Mouse (Mus musculus): ENCODE measurements around the gene Cyp2c23. TPM values are rescaled to one million over a fixed set of nuclear protein-coding genes. Genes with fewer than 3 reads are reported as not detected.

Gene Cyp2c23
- polyA plus RNA-seq, 1 experiment from 2014 or later: not detected

GRCm38 (mm10) chr19:43981992-43982391, 47.0 kb downstream of the Cyp2c23 start:
- 89% methylated on average over 5 of the region's 5 CpGs for WGBS
- Histone ChIP-seq H3K4me3 (no peak overlapping the region), H3K27me3 (ENCODE audit: insufficient read depth, poor library complexity, severe bottlenecking) (peaks cover 9% of the 10 kb centered on the region; the same call in 1 of the 2 replicates), H3K36me3 (no peaks in the 10 kb centered on the region), H3K9me3 (no peaks in the 10 kb centered on the region), H3K27ac (no peak overlapping the region), H3K4me1 (replicated peaks) (peaks cover 12% of the 10 kb centered on the region)
- DNase-seq (ENCODE audit: low spot score): no peak

GRCm38 (mm10) chr19:43980711-43981110, 48.3 kb downstream of the Cyp2c23 start:
- 96% methylated on average over 17 of the region's 17 CpGs for WGBS
- Histone ChIP-seq H3K9me3 (no peaks in the 10 kb centered on the region), H3K4me3 (no peak overlapping the region), H3K27me3 (ENCODE audit: insufficient read depth, poor library complexity, severe bottlenecking) (peaks cover 3% of the 10 kb centered on the region; the same call in 1 of the 2 replicates), H3K4me1 (replicated peaks) (peaks cover 2% of the 10 kb centered on the region), H3K27ac (no peak overlapping the region), H3K36me3 (no peaks in the 10 kb centered on the region)
- no peak for DNase-seq (ENCODE audit: low spot score)

- H3K4me1 ChIP-seq (replicated peaks): no peaks in the 10 kb centered on the region
- H3K9me3 ChIP-seq: no peaks in the 10 kb centered on the region
- no peaks in the 10 kb centered on the region for H3K36me3 ChIP-seq
- H3K4me3 ChIP-seq: no peak overlapping the region
- 86% methylated on average over 3 of the region's 3 CpGs for WGBS
- no peak overlapping the region for H3K27ac ChIP-seq
- no peak for DNase-seq (ENCODE audit: low spot score)
- H3K27me3 ChIP-seq (ENCODE audit: insufficient read depth, poor library complexity, severe bottlenecking): no peaks in the 10 kb centered on the region
Observed at GRCm38 (mm10) chr19:43977799-43978198, 51.2 kb downstream of the Cyp2c23 start.

DNA sequence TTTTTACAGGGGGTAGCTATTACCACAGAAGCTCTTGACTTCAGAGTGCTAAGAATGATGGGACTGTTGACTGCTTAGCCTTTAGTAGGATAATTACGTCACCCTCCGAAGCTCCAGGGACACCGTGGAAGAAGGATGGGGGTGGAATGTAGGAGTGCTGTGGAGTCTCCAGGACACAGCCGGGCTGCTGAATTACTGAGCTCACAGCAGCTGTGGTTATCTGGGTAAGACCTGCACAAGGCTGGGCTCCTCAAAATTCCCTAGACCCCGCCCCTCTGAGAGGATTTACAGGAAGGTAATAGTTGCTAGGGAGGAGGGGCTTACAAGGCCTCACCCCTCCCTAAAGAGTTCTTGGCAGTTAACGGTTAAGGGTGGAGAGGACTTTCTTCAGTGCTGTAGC, 52.3 kb downstream of the Cyp2c23 start:
- no peak for DNase-seq (ENCODE audit: low spot score)
- Histone ChIP-seq H3K4me3 (no peak overlapping the region), H3K27me3 (ENCODE audit: insufficient read depth, poor library complexity, severe bottlenecking) (no peaks in the 10 kb centered on the region), H3K9me3 (no peaks in the 10 kb centered on the region), H3K36me3 (no peaks in the 10 kb centered on the region), H3K4me1 (replicated peaks) (no peaks in the 10 kb centered on the region), H3K27ac (no peak overlapping the region)
- 84% methylated on average over 6 of the region's 6 CpGs for WGBS

- Histone ChIP-seq H3K4me1 (replicated peaks) (no peaks in the 10 kb centered on the region), H3K36me3 (no peaks in the 10 kb centered on the region), H3K4me3 (no peak overlapping the region), H3K9me3 (no peaks in the 10 kb centered on the region), H3K27ac (no peak overlapping the region), H3K27me3 (ENCODE audit: insufficient read depth, poor library complexity, severe bottlenecking) (no peaks in the 10 kb centered on the region)
- DNase-seq (ENCODE audit: low spot score): no peak
- 91% methylated on average over 6 of the region's 6 CpGs for WGBS
Observed at GRCm38 (mm10) chr19:43974221-43974620, 54.8 kb downstream of the Cyp2c23 start.

GRCm38 (mm10) chr19:43973711-43974110, 55.3 kb downstream of the Cyp2c23 start:
- H3K36me3 ChIP-seq: no peaks in the 10 kb centered on the region
- no peak for DNase-seq (ENCODE audit: low spot score)
- WGBS: 92% methylated on average over 9 of the region's 9 CpGs

GRCm38 (mm10) chr19:43972129-43972528, 56.9 kb downstream of the Cyp2c23 start:
- Histone ChIP-seq H3K4me1 (replicated peaks) (peaks cover 7% of the 10 kb centered on the region), H3K9me3 (no peaks in the 10 kb centered on the region), H3K27me3 (ENCODE audit: insufficient read depth, poor library complexity, severe bottlenecking) (no peaks in the 10 kb centered on the region), H3K36me3 (no peaks in the 10 kb centered on the region), H3K27ac (no peak overlapping the region), H3K4me3 (no peak overlapping the region)
- no peak for DNase-seq (ENCODE audit: low spot score)
- WGBS: 95% methylated on average over 8 of the region's 8 CpGs

More at GRCm38 (mm10) chr19:43973711-43974110, 55.3 kb downstream of the Cyp2c23 start:
- H3K27ac ChIP-seq: no peak overlapping the region
- H3K27me3 ChIP-seq (ENCODE audit: insufficient read depth, poor library complexity, severe bottlenecking): no peaks in the 10 kb centered on the region
- peaks cover under 1% of the 10 kb centered on the region; the same call in 1 of the 2 replicates for H3K4me1 ChIP-seq (replicated peaks)
- H3K9me3 ChIP-seq: no peaks in the 10 kb centered on the region
- H3K4me3 ChIP-seq: no peak overlapping the region

DNA sequence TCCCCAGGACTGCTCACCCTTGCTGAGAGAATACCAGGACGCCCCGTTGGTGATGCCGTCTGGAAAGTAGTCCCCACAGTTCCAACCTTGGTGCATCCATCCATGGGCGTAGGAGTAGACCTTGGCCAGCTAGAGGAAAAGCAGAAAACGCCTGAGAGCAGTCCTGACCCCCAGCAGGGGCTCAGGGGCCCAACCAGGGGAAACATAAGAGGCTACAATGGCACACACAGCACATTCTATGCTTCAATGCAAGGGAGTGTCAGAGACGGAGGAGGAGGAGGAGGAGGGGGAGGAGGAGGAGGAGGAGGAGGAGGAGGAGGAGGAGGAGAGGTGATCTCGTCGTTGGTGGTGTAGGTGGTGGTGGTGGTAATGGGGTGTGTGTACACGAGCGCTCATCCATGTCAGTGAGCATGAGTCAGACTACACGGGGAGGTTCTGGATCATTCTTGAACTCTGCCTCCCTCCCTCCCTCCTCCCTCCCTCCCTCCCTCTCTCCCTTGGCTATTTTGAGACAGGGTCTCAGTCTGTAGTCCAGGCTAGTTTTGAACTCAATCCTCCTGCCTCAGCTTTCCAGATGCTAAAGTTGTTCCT, 60.5 kb downstream of the Cyp2c23 start:
- Histone ChIP-seq H3K9me3 (no peaks in the 10 kb centered on the region), H3K36me3 (no peaks in the 10 kb centered on the region), H3K27me3 (ENCODE audit: insufficient read depth, poor library complexity, severe bottlenecking) (0 out of 2 replicates have a peak, but pooled peaks cover 4% of the 10 kb centered on the region), H3K4me3 (no peak overlapping the region), H3K4me1 (replicated peaks) (peaks cover 14% of the 10 kb centered on the region), H3K27ac (0 out of 2 replicates have a peak overlapping the region, but pooled peaks have one; percentile 6)
- 36% methylated on average over 10 of the region's 11 CpGs for WGBS
- DNase-seq (ENCODE audit: low spot score): no peak

DNA sequence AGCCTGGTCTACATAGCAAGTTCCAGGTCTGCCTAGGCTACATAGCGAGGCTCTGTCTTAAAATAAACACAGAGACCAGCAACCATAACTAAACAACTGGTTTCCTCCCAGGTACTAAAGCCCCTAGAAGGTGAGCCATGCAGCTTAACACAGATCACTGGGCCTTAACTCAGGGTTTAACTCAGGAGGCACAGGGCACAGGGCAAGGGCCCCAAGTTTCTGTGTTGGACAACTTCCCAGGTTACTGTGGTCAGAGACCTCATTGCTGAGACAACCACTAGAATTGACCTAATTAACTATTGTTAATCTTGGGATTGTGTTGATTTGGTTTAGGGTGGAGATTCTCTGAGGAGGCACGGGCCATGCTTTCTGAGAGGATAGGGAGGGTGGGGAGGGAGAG, 62.5 kb downstream of the Cyp2c23 start:
- no peaks in the 10 kb centered on the region for H3K36me3 ChIP-seq
- WGBS: 78% methylated on average over 2 of the region's 2 CpGs
- DNase-seq (ENCODE audit: low spot score): no peak
- 0 out of 2 replicates have a peak, but pooled peaks cover 4% of the 10 kb centered on the region for H3K27me3 ChIP-seq (ENCODE audit: insufficient read depth, poor library complexity, severe bottlenecking)
- no peak overlapping the region for H3K27ac ChIP-seq
- no peaks in the 10 kb centered on the region for H3K9me3 ChIP-seq
- H3K4me1 ChIP-seq (replicated peaks): peaks cover 19% of the 10 kb centered on the region
- H3K4me3 ChIP-seq: no peak overlapping the region

DNA sequence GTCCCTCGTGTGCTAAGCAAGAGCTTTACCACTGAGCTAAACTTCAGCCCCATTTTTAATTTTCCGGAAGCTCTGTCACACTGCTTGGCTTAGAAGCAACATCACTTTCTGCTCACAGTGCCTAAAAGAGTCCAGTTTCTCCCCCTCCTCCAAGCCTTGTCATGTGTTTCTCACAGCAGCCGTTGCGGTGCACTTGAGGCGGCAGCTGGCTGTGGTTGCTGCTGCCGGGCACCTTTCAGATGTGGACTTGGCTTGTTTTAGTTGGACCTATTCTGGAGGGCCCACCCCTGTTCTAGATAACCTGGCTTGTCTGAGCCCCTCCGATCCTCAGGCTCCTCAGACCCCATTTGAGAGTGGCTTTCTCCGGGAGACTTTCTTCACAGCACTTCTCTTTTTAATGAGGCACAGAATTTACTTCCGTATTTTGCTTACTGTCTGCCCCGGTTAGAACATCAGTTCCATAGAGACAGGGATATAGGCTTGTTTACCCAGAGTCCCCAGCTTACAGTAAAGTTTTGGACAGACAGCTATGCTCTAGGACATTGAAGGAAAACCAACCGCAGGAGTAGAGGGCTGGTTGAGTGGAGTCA, 63.4 kb downstream of the Cyp2c23 start:
- DNase-seq (ENCODE audit: low spot score): no peak
- WGBS: 90% methylated on average over 11 of the region's 11 CpGs
- H3K27me3 ChIP-seq (ENCODE audit: insufficient read depth, poor library complexity, severe bottlenecking): 0 out of 2 replicates have a peak, but pooled peaks cover 4% of the 10 kb centered on the region
- H3K9me3 ChIP-seq: 0 out of 2 replicates have a peak, but pooled peaks cover 3% of the 10 kb centered on the region
- H3K36me3 ChIP-seq: no peaks in the 10 kb centered on the region
- no peak overlapping the region for H3K4me3 ChIP-seq
- H3K27ac ChIP-seq: no peak overlapping the region
- H3K4me1 ChIP-seq (replicated peaks): peaks cover 19% of the 10 kb centered on the region

- DNase-seq (ENCODE audit: low spot score): no peak
- Histone ChIP-seq H3K4me3 (no peak overlapping the region), H3K36me3 (no peaks in the 10 kb centered on the region), H3K9me3 (0 out of 2 replicates have a peak, but pooled peaks cover 3% of the 10 kb centered on the region), H3K27ac (no peak overlapping the region), H3K4me1 (replicated peaks) (peaks cover 12% of the 10 kb centered on the region), H3K27me3 (ENCODE audit: insufficient read depth, poor library complexity, severe bottlenecking) (0 out of 2 replicates have a peak, but pooled peaks cover 4% of the 10 kb centered on the region)
- WGBS: 69% methylated on average over 9 of the region's 9 CpGs
Observed at GRCm38 (mm10) chr19:43962795-43963194, 66.2 kb downstream of the Cyp2c23 start.

GRCm38 (mm10) chr19:43961185-43961584, 67.8 kb downstream of the Cyp2c23 start:
- DNase-seq (ENCODE audit: low spot score): no peak
- no peaks in the 10 kb centered on the region for H3K36me3 ChIP-seq
- 82% methylated on average over 2 of the region's 2 CpGs for WGBS

GRCm38 (mm10) chr19:43960014-43960413, 69.0 kb downstream of the Cyp2c23 start:
- Histone ChIP-seq H3K4me3 (no peak overlapping the region), H3K27ac (no peak overlapping the region), H3K27me3 (ENCODE audit: insufficient read depth, poor library complexity, severe bottlenecking) (no peaks in the 10 kb centered on the region; the same call in 1 of the 2 replicates), H3K4me1 (replicated peaks) (peaks cover 12% of the 10 kb centered on the region), H3K9me3 (0 out of 2 replicates have a peak, but pooled peaks cover 3% of the 10 kb centered on the region), H3K36me3 (no peaks in the 10 kb centered on the region)
- 92% methylated on average over 11 of the region's 11 CpGs for WGBS
- DNase-seq (ENCODE audit: low spot score): no peak

More at GRCm38 (mm10) chr19:43961185-43961584, 67.8 kb downstream of the Cyp2c23 start:
- Histone ChIP-seq H3K27ac (no peak overlapping the region), H3K27me3 (ENCODE audit: insufficient read depth, poor library complexity, severe bottlenecking) (peaks cover 3% of the 10 kb centered on the region; the same call in 1 of the 2 replicates), H3K9me3 (0 out of 2 replicates have a peak, but pooled peaks cover 3% of the 10 kb centered on the region), H3K4me1 (replicated peaks) (peaks cover 12% of the 10 kb centered on the region), H3K4me3 (no peak overlapping the region)
